Mouse (Mus musculus): ENCODE data around the gene Ptges.
"Not testable (repeated sequence)": the region's sequence is repeated elsewhere in the genome, so short reads cannot be mapped to it uniquely, and the experiment has no call there.

Gene Ptges

DNA sequence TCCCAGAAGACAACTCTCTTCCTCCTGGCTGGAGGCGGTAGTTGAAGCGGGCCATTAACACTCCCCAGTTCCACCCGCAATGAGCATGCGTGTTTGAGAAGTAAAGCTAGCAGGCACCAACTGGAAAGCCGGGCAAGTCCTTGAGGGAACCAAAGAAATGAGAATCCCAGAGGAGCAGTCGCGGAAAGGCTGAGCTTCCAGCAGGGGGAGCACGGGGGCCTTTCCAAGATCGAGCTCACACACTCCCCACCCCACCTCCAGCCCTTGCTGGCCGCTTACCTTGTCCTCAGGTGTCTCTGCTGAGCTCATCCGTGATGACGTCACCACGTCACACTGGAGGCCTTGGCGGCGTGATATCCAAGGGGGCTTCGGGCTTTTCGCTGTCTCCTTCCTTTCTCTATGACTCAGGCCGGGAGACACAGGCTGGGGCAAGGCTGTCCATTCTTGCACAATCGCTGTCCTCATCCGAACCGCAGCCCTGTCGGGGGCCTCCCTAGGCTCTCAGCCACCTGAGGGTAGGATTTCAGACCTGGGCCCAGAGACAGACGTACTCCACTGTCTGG, at the start of gene Ptges:
Gene Ptges, minus strand, starts transcription at position 381 of the 563 bp plus-strand sequence.
- DNase-seq (ENCODE audit: low spot score in 2 of 2) = peak; percentile 58 to 61

DNA sequence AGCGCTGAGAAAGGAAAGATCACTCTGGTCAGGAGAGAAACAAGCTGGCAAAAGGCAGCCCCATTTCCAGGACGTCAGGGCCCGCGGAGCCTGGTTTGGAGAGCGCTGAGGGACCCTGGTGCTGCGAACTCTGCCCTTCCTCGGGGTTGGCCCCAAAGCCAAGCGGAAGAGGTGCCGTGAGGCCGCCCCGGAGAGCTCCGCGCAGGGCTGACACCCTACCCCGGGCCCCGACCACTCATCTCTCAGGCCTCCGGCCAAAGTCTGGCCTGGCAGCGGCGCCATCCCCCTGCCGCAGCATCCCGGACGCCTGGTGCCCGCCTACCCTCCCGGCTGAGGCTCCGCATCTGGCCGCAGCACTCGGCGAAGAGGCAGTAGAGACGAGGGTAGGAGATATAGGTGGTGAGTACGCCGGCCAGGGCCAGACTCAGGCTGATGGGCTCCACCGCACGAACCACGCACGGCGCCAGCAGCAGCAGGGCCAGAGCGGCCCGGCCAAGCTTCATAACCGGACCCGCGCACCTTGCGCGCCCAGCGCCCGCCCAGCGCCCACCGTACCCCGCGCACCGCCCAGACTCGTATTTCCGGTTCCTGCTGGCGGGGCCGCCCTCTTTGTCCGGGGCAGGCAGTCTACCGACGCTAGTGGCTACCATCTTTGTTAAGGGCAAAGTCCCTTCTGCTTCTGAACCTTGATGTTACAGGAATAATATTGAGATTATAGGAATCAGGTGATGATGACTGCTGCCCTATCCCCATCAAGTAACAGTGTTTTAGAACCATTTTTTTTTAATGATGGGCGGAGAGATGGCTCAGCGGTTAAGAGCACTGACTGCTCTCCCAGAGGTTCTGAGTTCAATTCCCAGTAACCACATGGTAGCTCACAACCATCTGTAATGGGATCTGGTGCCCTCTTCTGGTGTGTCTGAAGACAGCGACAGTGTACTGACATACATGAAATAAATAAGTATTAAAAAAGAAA, 38.0 kb upstream of the Ptges start, which contains the start of gene Tor1a:
Gene Tor1a, minus strand, starts transcription at position 582 of the 976 bp plus-strand sequence.
- DNase-seq (ENCODE audit: low spot score in 2 of 2) = peak; percentile 80 to 89

DNA sequence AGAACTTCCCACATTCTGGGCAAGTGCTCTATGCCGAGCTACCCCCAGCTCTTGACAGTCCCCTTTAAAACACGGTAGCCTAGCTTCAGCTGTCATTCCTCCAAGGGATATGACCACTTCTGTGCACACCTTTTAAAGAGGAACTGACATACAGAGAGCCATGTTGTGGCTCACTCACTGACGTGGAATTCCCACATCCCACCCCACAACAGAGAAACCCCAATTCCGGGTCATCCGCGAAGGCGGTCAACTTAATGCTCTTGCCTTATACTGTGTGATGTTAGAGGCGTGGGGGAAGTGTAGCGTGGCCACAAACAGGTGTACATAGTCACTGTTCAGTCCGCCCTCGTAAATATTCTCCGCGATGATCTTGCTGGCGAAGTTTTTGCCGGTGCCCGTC, 37.2 kb upstream of the Ptges start:
- no peak for DNase-seq (ENCODE audit: low spot score in 2 of 2)

DNA sequence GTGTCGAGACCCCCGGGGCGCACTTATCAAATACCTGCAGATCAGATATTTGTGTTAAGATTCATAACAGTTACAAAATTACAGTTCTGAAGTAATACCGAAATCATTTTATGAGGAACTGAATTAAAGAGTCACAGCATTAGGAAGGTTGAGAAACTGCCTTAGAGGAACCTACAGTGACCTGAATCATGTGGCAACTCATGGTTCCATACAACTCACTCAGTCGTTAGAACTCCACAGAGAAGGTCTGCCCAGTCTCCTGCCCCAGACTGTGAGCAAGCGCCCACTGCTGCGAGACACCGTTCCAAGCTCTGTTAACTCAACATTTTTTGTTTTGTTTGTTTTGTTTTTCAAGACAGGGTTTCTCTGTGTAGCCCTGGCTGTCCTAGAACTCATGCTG, 36.0 kb upstream of the Ptges start:
- no peak for DNase-seq (ENCODE audit: low spot score in 2 of 2)

DNA sequence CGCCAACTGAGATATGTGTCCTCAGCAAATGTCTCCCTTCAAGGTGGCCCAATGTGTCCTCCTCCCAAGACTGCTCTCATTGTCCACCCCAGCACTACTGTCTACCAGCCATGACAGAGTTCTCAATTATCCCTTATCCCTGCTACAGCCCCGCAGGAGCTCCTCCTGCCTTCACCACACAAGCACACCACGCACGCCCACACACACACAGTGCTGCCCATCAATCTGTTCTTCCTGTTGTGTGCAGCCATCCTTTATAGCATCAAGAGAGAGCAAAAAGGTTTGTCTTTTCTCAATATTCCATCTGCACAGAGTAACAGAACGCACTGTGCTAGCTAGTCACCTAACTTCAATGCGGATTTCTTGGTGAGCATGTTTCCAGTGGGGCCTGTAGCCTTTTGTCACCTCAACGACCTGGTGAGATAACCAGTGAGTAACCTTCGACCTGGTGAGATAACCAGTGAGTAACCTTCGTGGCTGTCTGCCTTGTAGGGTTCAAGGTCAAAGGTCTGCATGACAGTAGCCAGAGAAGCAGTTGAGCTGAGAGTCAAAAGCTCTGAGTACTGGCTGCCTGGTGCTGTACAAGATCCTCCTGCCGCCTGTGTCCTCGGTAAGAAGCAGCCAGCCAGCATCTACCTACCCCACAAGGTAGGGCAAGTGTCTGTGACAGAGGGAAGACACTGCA, 33.0 kb upstream of the Ptges start:
- no peak for DNase-seq (ENCODE audit: low spot score in 2 of 2)

DNA sequence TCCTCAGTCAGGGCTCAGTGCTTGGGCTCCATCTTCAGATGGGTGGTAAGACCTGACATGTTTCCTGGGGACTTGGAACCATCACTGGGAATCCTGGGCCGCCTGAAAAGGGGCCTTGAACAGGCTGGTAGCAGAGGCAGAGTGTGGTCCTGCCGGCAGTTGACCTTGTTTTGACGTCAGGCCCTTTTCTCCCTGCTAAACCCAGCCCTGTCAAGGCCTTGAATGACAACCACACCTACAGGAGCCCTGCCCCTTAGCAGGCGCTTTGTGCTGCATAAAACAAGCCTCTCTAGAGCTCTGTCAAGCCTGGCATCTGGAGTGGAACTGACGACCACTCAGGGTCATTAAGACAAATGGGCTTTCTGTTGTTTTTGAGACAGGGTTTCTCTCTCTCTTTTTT, 30.2 kb upstream of the Ptges start:
- no peak for DNase-seq (ENCODE audit: low spot score in 2 of 2)

DNA sequence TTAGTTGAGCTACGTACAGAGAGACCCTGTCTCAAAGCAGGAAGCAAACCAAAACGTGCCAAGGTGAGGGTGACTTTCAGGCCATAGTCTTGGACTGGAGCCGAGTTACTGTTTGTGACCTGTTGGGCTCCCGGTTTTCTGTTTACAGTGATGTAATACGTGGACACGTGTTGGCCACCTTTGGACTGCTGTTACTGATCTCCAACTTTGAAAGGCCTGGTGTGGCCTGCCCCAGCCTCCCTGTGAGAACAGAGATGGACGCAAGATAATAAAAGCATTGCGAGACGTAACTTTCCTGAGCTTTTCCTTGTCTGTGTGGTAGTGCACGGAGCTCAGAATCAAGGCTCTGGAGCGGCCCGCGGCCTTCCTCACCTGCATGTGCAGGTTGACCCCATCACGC, 29.1 kb upstream of the Ptges start:
- no peak for DNase-seq (ENCODE audit: low spot score in 2 of 2)

DNA sequence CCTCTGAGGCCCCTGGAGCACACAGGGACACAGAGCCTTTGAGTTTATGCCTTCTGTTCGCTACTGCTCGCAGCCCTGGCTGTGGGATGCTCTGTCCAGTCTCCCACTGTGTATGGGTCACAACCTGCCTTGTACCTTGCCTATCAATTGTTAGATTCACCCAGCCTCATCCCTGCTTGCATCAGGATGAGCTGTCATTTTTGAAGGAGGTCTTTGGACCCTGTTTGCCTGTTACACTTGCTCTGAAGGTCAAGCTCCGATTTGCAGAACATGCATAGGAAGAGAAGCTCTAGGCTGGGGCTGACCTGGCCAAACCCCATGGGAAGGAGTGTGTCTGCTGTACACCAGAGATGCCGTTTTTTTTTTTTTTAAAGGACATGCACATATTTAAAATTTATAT, 27.8 kb upstream of the Ptges start:
- no peak for DNase-seq (ENCODE audit: low spot score in 2 of 2)

DNA sequence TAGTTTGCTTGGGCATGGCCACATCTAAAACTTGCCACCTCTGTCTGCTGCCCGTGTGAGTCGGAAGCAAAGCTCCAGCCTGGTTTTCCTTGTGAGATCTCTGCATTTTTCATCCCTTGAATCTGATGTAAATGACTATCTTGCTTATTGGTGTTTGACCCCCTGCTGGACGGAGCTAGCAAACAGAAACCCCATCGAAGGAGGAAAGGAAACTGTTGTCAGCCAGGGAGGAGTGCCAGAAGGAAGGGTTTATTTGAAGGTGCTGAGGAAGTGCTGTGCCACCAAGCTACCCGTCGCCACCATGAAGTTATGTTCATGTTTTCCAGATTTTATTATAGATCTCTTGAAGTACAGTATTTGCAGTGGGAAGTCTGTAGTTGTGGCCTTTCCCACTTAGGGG, 25.1 kb upstream of the Ptges start:
- DNase-seq (ENCODE audit: low spot score in 2 of 2) = no peak

DNA sequence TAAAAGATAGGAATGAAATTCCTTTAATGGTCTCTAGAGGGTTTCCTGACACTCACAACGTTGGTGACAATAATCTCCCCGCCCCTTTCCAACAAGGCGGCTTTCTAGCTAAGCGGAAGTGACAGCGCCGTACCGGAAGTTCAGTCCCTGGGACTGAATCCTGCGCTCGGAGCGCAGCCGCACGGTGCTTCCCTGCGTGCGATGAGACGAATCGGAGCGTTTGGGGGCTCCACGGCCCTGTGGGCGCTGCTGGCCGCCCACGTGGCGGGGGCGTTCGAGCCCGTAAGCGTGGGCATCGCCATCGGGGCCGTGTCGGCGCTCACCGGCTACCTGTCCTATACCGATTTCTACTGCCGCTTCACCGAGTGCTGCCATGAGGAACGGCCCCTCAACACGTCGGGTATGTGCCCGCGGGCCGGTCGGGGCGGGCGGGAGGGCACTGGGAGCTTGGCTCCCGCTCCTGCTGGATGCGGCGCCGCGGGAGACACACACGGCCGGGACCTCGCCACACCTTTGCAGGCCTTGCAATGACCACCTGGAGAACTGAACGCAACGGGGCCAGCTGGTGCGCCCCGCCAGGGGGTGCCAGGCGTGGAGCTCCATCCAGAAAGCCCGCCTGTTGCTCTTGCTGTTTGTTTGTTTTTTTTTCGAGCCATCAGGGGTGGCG, 23.3 kb upstream of the Ptges start, which contains the start of gene Tor1b:
Gene Tor1b, plus strand, starts transcription at position 136 of the 667 bp plus-strand sequence.
- peak; percentile 78 to 80 for DNase-seq (ENCODE audit: low spot score in 2 of 2)

DNA sequence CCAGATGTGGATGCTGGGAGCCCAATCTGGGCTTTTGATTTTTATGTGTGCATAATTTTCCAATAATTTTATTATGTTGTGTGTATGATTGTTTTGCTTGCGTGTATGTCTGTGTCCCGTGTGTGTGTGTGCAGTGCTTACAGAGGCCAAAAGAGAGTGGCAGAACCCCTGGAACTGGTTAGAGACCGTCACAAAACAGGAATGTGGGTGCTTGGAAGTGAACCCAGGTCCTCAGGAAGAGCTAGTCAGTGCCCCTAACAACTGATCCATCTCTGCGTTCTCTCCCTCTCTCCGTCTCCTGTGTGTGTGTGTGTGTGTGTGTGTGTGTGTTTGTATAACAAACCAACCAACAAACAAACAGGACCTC, 22.8 kb upstream of the Ptges start:
- DNase-seq (ENCODE audit: low spot score in 2 of 2) = no peak

DNA sequence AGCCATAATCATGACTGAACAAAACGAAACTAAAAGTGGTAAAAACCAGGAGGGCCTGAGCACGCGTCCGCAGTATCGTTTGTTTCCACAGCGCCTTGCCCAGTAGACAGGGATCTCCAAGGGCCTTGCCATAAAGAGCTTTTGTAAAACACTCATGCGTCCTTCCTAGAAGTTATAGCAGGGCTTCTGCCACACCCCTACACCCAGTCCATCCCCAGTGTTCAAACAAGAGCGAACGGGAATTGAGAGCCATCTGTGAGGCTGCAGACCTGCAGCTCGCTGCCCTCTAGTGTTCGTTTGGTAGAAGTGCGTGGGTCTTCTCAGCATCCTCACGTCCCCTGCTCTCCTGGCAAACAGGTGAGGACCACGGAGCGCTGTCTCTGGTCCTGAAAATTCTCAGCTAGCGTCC, 12.9 kb upstream of the Ptges start:
- peak in 1 of 2 experiments; percentile 41 for DNase-seq (ENCODE audit: low spot score in 2 of 2)

DNA sequence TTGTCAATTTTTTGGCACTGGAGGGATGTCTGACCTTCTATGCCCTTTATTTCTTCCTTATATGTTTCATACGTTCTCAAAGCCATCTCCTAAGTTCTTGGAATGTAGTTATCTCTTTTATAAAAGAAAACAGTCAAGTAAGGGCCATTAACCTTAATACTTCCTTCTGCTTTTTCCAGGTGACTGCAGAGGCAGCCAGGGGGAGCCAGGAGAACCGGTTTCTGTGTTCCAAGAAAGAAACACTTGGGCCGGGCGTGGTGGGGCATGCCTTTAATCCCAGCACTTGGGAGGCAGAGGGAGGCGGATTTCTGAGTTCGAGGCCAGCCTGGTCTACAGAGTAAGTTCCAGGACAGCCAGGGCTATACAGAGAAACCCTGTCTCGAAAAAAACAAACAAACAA, 12.5 kb upstream of the Ptges start:
- DNase-seq (ENCODE audit: low spot score in 2 of 2) = not testable (repeated sequence)

DNA sequence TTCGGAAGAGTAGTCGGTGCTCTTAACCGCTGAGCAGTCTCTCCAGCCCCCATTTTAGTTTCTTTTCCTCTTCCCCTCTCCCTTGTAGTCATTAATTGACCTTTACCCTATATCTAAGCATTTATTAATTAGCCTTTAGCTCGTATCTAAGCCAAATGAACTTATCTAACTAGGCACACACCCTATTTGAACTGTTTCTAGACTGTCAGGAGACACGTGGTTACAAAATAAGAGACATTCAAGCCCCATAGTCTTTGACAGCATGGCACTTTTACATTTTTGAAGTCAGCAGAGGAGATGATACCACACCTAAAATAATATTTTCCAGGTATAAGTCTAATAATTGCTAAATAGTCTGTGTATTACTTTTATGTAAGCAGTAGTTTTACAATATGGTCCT, 11.9 kb upstream of the Ptges start:
- no peak for DNase-seq (ENCODE audit: low spot score in 2 of 2)

DNA sequence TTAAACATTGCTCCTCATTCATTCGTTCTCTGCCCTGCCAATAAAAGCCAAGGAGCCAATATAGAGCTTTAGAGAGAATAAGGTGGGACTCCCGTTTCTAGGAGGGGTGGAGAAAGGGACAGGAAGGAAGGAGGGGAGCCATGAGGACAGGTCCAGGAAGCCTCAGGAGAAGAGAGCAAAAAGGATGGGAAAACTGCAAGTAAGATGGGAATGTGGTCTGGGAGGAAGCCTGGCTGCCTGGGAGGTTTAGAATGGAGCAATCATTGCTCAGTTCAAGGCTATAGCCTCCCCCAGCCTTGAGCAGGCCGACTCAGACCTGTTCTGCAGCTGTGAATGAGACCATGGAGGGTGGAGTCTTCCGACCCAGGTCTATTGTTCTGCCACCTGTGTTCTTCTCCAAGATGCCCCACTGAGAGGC, 8.9 kb upstream of the Ptges start:
- no peak for DNase-seq (ENCODE audit: low spot score in 2 of 2)

DNA sequence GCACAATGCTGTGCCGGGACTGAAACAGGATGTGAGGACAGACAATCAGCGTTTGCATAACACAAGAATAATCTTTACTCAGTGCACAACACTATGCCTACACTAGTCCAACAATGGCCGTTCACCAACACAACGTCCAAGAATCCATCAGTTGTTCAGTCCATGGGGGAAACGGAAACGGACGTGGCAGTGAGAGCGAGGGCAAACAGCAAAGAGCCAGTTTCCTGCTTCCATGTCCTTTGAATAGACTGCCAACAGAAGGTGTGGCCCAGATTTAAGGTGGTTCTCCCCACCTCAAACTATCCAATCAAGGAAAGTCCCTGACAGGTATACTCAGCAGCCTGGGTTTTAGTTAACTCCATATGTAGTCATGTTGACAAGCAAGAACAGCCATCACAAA, 8.1 kb upstream of the Ptges start:
- DNase-seq (ENCODE audit: low spot score in 2 of 2) = no peak

DNA sequence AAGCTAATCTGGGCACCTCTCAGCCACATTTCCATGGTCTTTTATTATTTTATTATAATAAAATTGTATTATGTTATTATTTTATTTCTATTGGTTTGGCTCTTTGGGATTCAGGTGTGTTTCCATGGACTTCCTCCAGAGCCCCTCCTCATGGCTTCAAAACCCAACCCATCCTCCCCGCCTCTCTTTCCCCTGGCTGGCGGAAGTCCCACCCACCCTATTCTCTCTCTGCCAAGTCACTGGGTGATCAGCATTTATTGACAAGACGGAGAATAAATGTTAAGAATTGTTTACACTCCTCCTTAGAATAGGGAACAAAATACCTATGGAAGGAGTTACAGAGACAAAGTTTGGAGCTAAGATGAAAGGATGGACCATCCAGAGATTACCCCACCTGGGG, 7.1 kb upstream of the Ptges start:
- DNase-seq (ENCODE audit: low spot score in 2 of 2) = no peak

DNA sequence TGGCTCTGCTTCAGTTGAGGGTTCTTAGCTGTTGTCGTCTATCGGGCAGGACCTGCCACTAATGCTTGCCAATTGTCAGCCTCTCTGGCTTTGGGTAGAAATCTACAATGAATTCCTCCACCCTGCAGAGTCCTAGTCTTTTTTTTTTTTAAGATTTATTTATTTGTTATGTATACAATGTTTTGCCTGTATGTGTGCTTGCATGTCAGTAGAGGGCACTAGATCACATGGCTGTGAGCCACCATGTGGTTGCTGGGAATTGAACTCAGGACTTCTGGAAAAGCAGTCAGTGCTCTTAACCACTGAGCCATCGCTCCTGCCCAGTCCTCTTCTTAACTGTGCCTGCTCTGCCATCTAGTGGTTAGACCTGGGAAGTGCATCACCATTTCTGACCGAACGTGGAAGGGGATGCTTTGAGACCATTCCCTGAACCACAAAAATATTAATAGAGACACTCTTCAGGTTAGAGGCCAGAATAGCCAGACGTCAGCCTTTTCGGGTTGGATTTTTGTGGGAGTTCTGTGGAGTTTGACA, 4.3 kb upstream of the Ptges start:
- DNase-seq (ENCODE audit: low spot score in 2 of 2) = peak; percentile 64 to 79

DNA sequence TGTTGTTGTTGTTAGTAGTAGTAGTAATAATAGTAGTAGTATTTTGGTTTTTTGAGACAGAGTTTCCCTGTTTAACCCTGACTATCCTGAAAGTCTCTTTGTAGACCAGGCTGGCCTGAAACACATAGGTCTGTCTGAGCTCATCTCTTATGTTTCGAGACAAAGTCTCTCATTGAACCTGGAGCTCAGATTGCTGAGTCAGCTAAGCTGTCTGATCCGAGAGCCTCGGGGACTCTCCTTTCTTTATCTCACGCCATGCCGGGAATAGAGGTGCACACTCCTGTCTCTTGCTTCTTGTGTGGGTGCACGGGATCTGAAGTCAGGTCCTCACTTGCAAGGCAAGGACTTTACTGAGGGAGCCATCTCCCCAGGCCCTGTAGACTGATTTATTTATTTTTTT, 3.4 kb upstream of the Ptges start:
- DNase-seq (ENCODE audit: low spot score in 2 of 2) = no peak

DNA sequence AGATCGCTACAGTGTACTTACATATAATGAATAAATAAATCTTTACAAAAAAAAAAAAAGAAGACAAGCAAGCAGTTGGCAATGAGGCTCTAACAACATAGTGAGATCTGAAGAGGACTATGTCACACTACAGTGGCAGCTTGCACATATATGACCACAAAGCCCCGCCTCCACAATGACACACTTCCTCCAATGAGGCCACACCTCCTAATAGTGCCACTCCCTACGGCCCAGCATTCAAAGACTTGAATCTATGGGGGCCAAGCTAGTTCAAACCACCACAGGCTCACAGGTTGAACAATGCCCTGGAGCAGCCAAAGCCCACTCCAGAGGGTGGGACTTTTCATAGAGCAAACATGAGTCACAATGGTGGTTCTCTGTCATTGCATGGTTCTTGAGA, 2.3 kb upstream of the Ptges start:
- DNase-seq (ENCODE audit: low spot score in 2 of 2) = no peak

DNA sequence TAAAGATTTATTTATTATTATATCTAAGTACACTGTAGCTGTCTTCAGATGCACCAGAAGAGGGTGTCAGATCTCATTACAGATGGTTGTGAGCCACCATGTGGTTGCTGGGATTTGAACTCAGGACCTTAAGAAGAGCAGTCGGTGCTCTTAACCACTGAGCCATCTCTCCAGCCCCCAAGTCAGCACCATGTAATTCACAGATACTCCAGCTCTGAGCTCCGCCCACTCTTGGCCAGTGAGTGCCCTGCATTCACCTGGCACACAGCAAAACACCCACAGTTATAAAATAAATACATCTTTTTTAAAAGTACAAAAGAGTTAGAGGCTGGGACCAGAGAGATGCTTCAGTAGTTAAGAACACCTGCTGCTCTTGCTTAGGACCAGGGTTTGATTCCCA, 1.2 kb upstream of the Ptges start:
- not testable (repeated sequence) for DNase-seq (ENCODE audit: low spot score in 2 of 2)

All from frontal cortex, postnatal 14 days (tissue).